Mouse (Mus musculus) layer of hippocampus, adult 9-10 months (tissue): ENCODE data around the gene Slc12a8.

ENCODE experiments used
- DNase-seq: peaks from one replicate; pipeline ENCODE4 v3.0.0; 2022; ENCODE audit warnings: low spot score

The Slc12a8 gene

DNA sequence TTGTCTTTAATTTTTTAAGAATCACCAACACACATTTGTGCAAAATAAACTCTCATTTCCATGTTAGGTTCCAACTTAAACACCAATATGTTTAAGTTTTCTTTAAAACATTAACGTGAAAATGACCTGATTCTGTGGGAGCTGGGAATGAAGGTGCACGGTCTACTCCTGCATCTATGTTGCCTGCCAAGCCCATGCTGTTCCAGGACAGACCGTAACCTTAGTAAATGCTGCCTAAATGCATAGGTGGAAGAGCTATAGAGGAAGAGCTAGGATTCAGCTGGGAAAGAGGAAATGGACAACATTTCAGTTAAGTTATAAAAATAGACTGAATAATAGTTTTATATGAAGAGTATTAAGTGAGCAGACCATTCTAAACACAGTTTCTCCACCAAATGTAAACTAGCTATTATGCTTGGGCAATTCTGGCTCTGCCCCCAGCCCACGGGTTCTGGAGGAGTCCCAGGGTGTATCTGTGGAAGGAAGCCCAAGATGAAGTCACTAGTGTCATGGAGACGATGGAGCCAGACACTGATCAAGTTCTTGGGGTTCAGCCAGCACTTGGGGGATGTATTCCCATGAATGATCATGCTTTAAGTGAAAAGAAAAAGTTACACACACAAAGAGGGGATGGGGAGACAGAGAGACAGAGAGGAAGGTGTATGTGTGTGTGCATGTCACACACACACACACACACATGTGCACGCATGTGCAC is 95.1 kb downstream of the Slc12a8 start:
- peak; percentile 31 for DNase-seq

DNA sequence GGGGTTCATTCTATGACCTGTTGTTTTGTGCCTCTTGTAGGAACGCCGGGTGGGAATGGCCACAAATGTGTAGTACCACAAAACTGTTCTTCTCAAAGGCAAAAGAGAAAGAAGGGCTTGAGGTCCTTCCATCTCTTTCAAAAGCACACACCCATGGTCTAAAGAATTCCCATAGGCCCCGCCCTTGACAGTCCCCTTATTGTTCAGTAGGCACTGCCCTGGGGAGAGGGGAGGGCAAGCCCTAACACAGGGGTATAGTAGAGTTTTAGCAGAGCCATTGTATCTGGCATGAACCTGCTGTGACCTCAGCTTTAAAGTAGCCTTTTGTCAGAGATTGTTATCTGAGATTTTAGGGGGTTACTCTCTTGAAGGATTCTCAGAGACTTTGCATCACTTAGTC is 98.9 kb downstream of the Slc12a8 start:
- DNase-seq = no peak

DNA sequence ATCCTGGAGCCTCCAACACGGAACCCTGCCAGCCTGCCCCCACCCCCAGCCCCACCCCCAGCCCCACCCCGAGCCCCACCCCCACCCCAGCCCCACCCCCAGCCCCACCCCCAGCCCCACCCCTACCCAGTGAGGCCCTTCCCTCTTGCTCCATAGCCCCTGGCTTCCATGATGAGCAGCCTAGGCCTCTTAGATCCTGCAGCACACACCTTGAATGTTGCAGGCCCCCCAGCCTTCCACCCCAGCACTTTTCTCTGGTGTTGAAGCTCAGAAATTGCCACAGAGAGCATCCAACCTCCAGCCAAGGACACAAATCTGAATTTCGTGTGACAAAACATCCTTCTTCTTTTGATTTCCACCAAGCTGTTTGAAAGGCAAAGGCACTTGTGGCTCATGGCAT is 104.7 kb downstream of the Slc12a8 start:
- DNase-seq = no peak

DNA sequence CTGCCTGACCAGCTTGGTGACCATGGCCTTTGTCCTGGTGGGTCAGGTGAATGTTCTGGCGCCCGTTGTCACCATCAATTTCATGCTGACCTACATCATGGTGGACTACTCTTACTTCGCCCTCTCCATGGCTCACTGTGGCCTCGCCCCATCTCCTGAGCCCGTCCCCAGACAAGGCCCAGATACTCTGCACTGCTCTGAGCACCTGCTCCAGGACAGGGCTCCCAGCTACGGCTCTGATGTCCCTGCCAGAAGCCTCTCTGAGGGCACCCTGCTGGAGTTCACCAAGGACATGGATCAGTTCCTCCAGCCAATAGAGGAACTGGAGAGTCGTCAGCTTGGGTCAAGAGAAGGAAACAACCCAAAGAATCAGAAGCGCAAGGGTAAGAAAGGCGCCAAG is 107.5 kb downstream of the Slc12a8 start:
- no peak for DNase-seq

DNA sequence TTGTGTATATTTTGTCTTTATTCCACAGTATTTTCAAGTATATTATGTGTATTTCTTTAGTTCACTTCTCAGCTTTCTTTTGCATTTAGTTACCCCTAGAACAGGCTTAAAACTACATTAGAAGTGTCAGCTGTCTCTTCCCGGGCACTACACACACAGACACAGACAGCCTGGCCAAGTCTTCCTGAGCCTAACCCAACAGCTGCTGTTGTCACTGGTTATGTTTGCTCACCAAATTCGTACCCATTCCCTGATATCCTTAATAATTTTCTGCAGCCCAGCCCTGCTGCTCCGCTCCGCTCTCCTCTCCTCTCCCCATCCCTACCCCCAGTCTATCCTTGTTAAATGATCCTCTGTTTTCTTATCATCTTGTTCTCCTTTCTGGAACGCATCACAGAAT is 112.4 kb downstream of the Slc12a8 start:
- no peak for DNase-seq

DNA sequence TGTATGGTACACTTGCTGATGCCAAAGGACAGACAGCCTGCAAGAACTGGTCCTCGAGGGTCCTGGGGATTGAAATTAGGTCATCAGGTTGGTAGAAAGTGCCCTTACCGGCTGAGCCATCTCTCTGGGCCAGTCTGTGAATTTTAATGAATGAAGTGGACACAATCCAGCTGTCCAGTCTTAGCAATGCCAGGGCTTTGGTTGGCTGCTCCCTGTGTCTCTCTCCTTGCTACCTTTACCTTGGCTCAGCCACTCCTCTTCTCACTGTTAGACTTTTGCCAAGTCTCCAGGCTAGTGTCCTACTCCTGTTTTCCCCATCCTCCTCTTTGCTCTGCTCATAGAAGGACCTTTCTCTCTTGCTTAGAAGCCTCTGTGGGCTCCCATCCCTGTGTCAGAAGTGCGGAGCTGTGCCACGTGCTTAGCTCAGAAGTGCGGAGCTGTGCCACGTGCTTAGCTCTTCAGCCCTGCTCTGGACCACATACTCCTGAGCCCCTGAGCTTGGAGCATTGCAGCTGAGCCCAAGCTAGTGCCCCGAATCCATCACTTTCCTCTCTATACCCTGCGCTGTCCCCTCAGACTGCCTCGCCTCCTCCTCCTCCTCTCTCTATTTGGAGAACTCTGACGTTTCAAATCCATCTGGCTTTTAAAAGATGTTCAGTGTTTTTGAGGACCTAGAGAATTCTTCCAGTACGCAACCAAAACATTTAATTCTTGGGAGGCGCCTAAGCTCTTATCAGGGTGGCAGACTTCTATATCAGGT is 118.9 kb downstream of the Slc12a8 start:
- DNase-seq = no peak

DNA sequence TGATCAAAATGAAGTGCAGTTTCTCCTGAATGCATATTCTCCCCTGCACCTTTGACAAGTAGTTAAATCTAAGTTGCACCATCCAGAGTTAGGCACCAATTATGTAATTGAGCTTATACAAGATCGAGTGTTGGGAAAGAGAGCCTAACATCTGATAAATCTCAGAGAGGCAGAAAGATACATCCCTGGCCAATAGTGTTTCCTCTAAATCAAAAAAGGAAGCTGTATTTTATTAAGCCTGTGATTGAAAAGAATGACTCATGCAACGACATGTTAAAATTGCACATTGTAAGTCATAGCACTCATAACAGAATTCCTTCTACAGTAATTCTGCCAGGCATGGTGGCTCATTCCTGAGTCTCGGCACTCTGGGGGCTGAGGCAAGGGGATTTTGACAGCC is 124.7 kb downstream of the Slc12a8 start:
- no peak for DNase-seq

DNA sequence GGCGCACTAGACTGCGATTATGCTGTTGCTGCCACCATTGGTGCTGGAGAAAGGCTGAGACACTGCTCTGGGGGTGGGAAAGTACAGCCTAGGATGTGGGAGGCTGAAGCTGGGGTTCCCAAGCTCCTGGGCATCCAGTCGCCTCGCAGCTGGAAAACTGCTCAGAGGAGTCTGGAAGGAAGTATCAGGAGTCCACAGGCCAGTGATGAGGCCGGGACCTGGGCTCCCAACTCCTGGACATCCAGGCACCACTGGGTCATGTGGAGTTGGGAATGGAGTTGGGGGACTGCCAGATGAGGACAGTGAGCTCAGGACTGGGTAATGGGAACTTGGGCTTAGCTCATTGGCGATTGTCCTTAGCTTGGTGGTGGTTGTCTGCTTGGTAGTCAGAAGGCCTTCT is 136.0 kb downstream of the Slc12a8 start:
- DNase-seq = no peak

DNA sequence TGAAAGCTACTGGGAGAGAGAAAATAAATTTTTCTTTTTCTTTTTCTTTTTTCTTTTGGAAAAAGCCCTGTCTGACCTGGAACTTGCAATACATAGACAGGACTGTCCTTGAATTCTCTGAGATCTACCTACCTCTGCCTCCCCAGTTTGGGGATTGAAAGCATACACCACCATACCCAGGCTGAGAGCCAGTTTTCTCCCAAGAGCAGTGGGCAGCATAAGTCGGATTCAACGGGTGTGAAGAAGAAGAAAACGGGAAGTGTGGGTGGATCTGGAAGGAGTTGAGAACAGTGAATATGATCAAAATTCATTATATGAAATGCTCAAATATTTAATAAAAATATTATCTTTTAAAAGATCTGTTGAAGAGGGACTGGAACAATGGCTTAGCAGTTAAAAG is 138.3 kb downstream of the Slc12a8 start:
- DNase-seq = no peak

DNA sequence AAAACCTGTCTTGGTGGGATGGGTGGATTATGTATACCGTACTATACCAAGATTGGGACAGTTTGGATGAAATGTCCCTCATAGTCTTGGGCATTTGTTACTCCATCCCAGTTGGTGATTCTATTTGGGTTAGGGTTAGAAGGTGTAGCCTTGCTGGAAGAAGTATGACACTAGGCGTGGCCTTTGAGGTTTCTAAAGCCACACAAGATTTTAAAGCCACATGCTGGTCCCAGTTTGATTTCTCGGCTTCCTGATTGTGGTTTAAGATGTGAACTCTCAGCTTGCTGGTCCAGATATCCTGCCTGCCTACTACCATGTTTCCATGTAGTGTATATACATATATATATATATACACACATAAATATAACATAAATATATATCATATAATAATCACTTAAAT is 140.1 kb downstream of the Slc12a8 start:
- DNase-seq = no peak

DNA sequence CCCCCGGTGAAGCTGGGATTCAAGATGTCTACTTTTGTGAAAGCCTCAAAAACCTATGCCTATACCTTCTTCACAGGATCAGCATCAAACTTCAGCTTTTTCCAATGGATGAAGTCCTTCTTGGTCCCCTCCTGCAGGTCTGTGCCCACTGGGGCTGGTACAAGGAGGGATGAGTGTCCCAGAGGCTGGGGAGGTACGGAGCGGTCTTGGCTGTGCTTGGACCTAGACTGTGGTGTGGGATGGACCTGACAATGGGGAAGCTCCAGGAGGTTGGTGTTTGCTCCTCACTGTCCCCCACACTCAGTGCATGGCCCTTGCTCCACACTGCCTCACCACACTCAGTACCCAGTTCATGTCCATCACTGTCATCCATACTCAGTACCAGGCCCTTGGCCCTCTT is 141.0 kb downstream of the Slc12a8 start:
- DNase-seq = no peak

DNA sequence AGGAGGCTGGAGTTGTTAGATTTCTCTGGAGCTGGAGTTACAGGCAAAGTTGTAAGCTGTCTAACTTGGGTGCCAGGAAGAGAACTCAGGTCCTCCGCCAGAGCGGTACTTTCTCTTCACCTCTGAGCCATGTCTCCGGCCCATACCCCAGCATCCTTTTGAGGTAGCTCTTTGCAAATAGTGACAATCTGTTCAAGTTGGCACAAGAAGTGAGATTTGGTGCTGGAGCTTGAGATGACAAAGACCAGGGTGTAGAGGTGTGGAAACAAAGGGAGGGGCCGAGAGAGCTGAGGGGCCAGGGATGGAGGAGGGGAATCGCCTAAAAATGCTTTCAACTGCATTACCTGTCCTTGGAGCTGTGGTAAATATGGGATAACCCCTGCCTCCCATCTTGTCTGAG is 142.4 kb downstream of the Slc12a8 start:
- DNase-seq = no peak

DNA sequence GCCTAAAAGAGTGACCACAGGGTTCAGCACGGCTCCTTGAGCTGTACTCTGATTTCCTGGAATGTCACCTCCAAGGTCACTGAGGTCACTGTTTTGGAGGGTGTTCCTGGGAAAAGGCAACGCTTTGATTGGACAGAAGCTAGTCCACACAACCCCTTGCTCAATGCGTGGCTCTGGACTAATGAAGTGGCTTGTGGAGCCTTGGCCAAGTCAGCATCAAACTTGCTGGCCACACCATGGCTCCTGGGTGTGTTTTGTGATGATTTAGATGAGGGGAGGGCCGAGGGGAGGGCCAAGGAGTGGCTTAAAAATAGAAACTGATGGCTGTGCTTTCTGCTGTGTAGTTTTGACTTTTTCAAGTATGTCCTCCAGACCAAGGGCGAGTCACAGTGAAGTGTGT is 143.0 kb downstream of the Slc12a8 start:
- DNase-seq = no peak

DNA sequence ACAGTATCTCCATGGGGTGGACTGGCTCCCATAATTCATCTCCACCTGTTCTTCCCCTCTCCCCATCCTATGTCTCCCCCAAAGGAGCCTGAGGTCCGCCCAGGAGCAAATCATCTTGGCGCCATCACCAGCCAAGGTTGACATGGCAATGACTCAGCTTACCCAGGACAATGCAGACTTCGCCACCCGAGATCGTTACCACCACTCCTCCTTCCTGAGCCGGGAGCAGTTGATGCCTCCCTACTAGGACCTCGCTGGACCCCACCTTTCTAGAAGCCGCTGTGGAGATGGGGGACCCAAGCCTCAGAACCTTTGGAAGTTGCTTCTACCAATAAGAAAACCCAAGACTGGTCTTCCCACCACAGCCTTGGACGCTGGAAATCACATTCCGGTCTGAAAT is 145.7 kb downstream of the Slc12a8 start:
- DNase-seq = no peak

DNA sequence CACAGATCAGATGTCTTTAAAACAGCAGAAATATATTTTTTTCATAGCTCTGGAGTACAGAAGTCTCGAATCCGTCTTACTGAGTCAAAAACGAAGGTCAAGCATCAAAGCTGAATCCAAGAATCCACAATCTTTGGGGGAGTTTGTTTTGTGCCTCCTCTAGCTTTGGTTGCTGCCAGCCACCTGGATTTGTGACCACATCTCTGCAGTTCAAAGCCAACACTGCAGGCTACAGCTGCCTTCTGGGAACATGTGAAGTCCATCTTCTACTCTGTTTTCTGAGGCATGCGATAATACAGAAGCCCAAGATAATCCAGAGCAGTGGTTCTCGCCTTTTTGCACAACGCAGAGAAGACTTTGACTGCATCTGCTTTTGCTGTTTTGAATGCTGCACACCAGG is 149.1 kb downstream of the Slc12a8 start:
- DNase-seq = no peak

DNA sequence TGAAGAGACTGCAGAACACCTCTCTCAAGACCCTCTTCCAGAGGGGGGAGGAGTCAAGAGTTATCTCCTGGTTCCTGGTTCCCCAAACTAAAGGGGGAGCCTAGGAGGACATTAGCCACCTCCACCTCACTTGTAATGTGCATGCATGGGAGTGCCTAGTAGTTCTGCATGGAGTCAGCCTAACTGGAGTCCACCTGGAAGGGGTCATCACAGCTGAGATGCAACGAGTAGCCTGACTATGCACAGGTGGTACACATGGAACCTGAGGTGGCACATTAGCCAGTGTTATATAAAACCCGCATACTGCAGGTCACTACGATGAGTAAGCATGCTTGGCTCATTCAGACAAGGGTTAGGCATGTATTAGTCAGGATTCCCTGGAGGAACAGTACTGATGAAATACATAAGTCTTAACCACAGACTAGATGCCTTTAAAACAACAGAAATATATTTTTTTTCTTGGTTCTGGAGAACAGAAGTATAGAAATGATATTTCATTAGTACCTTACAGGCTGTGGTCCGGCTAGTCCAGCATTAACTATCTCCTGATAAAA is 149.9 kb downstream of the Slc12a8 start:
- no peak for DNase-seq

DNA sequence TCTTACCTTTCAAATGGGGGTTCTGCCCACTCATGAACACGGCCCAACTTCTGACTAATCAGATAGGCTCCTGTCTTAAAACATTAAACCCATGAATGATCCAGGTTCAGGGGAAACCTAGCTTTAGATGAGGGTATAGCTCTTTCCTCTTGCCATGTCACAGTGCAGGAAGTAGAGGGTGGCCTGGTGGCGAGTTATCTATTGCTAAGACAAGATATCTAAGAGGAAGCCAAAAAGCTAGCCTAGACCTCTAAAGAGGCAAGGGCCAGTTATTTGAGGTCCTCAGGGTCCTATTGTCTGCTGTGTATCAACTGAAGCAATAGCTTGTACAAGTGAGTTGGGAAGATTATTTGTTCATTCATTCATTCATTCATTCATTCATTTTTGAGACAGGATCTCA is 151.3 kb downstream of the Slc12a8 start:
- DNase-seq = no peak

DNA sequence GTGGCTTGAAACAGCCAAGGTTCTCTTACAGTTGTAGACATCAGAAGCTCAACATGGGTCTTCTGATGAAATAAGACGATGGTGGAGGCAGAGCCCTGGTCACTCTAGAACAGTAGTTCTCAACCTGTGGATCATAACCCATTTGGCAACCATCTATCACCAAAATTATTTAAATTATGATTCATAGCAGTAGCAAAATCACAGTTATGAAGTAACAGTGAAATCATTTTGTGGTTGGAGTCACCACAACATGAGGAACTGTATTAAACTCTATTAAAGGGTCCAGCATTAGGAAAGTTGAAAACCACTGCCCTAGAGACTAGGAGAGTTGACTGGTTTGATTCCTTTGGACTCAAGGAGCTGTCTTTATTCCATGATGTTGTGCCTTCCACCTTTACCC is 151.9 kb downstream of the Slc12a8 start:
- no peak for DNase-seq

DNA sequence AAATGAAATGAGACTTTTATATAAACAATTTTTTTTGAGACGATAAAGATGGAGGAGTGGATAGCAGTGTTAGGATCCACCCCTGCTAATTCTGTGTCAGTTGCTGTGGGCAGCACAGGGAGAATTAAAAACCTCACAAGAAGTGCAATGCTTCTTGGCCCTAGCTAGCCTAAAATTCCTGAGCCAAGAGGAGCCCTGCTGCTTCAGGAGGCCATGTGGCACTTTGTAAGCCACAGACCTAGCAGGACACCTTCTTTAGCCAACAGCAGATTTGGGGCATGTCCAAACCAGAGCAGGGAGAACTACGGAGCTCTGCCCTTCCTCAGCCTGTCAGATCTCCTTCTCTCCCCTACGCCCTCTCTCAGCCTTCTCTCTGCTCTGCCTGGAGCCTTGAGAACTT is 153.2 kb downstream of the Slc12a8 start:
- DNase-seq = no peak

DNA sequence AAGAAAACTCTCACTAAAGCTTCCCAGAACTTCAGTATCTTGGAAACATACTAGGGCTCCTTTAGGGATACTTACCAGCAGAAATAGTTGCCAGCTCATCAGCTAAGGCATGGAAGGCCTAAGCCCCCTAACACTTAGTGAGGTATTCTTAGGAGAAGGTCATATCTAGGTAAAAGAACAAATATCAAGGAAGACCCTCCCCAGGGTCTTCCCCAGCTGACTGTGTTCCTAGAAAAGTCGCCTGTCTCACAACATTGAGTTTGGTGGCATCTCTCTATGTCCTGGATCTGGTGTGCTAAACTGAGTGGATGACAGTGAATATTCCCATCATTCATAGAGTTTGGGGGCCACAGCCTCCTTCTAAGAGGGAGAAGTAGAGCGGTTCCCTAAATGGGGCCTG is 153.8 kb downstream of the Slc12a8 start:
- DNase-seq = no peak

DNA sequence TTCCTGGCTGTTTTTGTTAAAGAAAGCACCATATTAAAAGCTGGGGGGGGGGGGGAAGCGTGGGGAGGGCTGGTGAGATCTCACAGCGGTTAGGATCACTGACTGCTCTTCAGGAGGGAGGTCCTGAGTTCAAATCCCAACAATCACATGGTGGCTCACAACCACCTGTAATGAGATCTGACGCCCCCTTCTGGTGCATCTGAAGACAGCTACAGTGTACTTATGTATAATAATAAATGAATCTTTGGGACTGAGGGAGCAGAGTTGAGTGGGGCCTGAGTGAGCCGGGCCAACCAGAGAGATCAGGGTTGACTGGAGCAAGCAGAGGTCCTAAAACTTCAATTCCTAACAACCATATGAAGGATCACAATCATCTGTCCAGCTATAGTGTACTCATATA is 155.1 kb downstream of the Slc12a8 start:
- DNase-seq = no peak

DNA sequence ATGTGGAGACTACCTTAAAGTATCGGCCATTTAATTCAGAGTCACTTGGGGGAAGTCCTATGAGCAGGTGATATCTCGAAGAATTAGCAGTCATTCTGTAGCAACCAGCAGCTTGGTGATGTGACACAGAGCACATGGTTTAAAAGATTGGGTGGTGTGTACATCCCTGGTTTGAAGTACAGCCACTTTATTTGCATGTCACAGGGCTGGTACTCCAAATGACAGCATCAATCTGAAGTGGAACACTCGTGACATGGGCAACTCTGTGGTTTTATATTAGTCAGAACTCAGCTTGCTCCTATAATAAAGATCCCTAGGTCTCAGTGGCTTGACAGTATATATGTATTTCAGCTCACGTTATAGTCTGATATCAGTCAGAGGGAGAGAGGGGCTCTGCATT is 155.5 kb downstream of the Slc12a8 start:
- no peak for DNase-seq

DNA sequence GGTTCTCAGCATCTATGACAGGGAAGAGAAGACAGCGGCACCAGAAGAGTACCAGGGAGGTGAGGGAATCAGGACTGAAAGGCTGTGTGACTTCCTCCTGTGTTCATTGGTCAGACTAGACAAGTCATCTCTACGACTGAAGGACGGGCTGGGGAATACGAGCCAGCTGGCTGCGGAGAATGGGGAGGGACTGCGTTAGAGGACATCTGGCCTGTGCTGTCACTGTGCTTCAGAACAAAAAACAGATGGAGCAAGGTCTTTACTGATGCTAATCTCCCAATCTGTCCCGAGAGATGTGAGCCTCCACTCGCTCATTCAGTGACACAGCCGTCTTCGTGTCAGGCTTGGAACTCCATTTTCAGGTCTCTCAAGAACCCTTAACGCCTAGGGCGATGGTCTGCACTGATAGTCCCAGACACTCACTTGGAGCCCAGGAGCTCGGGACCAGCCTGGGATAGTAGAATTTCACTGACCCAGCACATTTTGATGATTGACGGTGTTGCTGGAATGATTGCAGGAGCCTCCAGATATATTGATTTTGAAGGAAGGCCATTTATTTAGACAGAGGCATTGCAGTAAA is 156.5 kb downstream of the Slc12a8 start:
- DNase-seq = no peak
